Mouse (Mus musculus): ENCODE results near the gene Grip1. TPM values are rescaled to one million over a fixed set of nuclear protein-coding genes. Genes with fewer than 3 reads are reported as not detected.

Gene Grip1
- polyA plus RNA-seq, 1 experiment, result 0.13 TPM

GRCm38 (mm10) chr10:119584666-119585065 is 131.0 kb downstream of the Grip1 start:
- TF ChIP-seq POLR2A (IDR thresholded peaks at IDR 0.05; ENCODE audit: low read depth, low read length), result no peak
- TF ChIP-seq CTCF (IDR thresholded peaks at IDR 0.05; ENCODE audit: extremely low read depth, insufficient read length, insufficient replicate concordance, low read depth, low read length), result no peak
- H3K4me3 ChIP-seq (ENCODE audit: low read depth, low read length), result no peak overlapping the region
- no peak overlapping the region for H3K27ac ChIP-seq (ENCODE audit: insufficient read depth, low read depth, low read length)
- H3K36me3 ChIP-seq (ENCODE audit: control insufficient read depth, insufficient read depth, low read length), result no peaks in the 10 kb centered on the region
- no peaks in the 10 kb centered on the region for H3K27me3 ChIP-seq (ENCODE audit: control insufficient read depth, insufficient read depth, low read length)
- no peaks in the 10 kb centered on the region for H3K4me1 ChIP-seq (ENCODE audit: control insufficient read depth, insufficient read depth, insufficient read length, low read length)
- 88% methylated on average over 6 of the region's 6 CpGs for WGBS

- Histone ChIP-seq H3K36me3 (ENCODE audit: control insufficient read depth, insufficient read depth, low read length) (no peaks in the 10 kb centered on the region), H3K4me1 (ENCODE audit: control insufficient read depth, insufficient read depth, insufficient read length, low read length) (no peaks in the 10 kb centered on the region), H3K4me3 (ENCODE audit: low read depth, low read length) (no peak overlapping the region), H3K27me3 (ENCODE audit: control insufficient read depth, insufficient read depth, low read length) (no peaks in the 10 kb centered on the region), H3K27ac (ENCODE audit: insufficient read depth, low read depth, low read length) (no peak overlapping the region)
- 75% methylated on average over 3 of the region's 3 CpGs for WGBS
- no peak for TF ChIP-seq POLR2A (IDR thresholded peaks at IDR 0.05; ENCODE audit: low read depth, low read length)
- no peak for TF ChIP-seq CTCF (IDR thresholded peaks at IDR 0.05; ENCODE audit: extremely low read depth, insufficient read length, insufficient replicate concordance, low read depth, low read length)
Observed at GRCm38 (mm10) chr10:119586976-119587375, 133.3 kb downstream of the Grip1 start.

GRCm38 (mm10) chr10:119596822-119597221 is 143.2 kb downstream of the Grip1 start:
- WGBS, result 78% methylated on average over 5 of the region's 5 CpGs
- H3K36me3 ChIP-seq (ENCODE audit: control insufficient read depth, insufficient read depth, low read length), result no peaks in the 10 kb centered on the region

GRCm38 (mm10) chr10:119607501-119607900 is 153.9 kb downstream of the Grip1 start:
- TF ChIP-seq CTCF (IDR thresholded peaks at IDR 0.05; ENCODE audit: extremely low read depth, insufficient read length, insufficient replicate concordance, low read depth, low read length) (no peak), POLR2A (IDR thresholded peaks at IDR 0.05; ENCODE audit: low read depth, low read length) (no peak)
- WGBS, result 70% methylated on average over 6 of the region's 6 CpGs

More at GRCm38 (mm10) chr10:119596822-119597221, 143.2 kb downstream of the Grip1 start:
- Histone ChIP-seq H3K4me1 (ENCODE audit: control insufficient read depth, insufficient read depth, insufficient read length, low read length) (no peaks in the 10 kb centered on the region), H3K27me3 (ENCODE audit: control insufficient read depth, insufficient read depth, low read length) (no peaks in the 10 kb centered on the region; the same call in 1 of the 2 replicates), H3K27ac (ENCODE audit: insufficient read depth, low read depth, low read length) (no peak overlapping the region), H3K4me3 (ENCODE audit: low read depth, low read length) (no peak overlapping the region)
- TF ChIP-seq POLR2A (IDR thresholded peaks at IDR 0.05; ENCODE audit: low read depth, low read length) (no peak), CTCF (IDR thresholded peaks at IDR 0.05; ENCODE audit: extremely low read depth, insufficient read length, insufficient replicate concordance, low read depth, low read length) (no peak)

GRCm38 (mm10) chr10:119608998-119609397 is 155.4 kb downstream of the Grip1 start:
- Histone ChIP-seq H3K27me3 (ENCODE audit: control insufficient read depth, insufficient read depth, low read length) (no peaks in the 10 kb centered on the region), H3K36me3 (ENCODE audit: control insufficient read depth, insufficient read depth, low read length) (no peaks in the 10 kb centered on the region), H3K4me3 (ENCODE audit: low read depth, low read length) (no peak overlapping the region), H3K4me1 (ENCODE audit: control insufficient read depth, insufficient read depth, insufficient read length, low read length) (no peaks in the 10 kb centered on the region), H3K27ac (ENCODE audit: insufficient read depth, low read depth, low read length) (no peak overlapping the region)
- TF ChIP-seq CTCF (IDR thresholded peaks at IDR 0.05; ENCODE audit: extremely low read depth, insufficient read length, insufficient replicate concordance, low read depth, low read length) (no peak), POLR2A (IDR thresholded peaks at IDR 0.05; ENCODE audit: low read depth, low read length) (no peak)
- WGBS, result 79% methylated on average over 7 of the region's 7 CpGs

More at GRCm38 (mm10) chr10:119607501-119607900, 153.9 kb downstream of the Grip1 start:
- Histone ChIP-seq H3K27me3 (ENCODE audit: control insufficient read depth, insufficient read depth, low read length) (no peaks in the 10 kb centered on the region), H3K36me3 (ENCODE audit: control insufficient read depth, insufficient read depth, low read length) (no peaks in the 10 kb centered on the region), H3K27ac (ENCODE audit: insufficient read depth, low read depth, low read length) (no peak overlapping the region), H3K4me1 (ENCODE audit: control insufficient read depth, insufficient read depth, insufficient read length, low read length) (no peaks in the 10 kb centered on the region), H3K4me3 (ENCODE audit: low read depth, low read length) (no peak overlapping the region)

- TF ChIP-seq CTCF (IDR thresholded peaks at IDR 0.05; ENCODE audit: extremely low read depth, insufficient read length, insufficient replicate concordance, low read depth, low read length) (peak; percentile 32; the same call in 1 of the 2 replicates), POLR2A (IDR thresholded peaks at IDR 0.05; ENCODE audit: low read depth, low read length) (no peak)
- Histone ChIP-seq H3K4me1 (ENCODE audit: control insufficient read depth, insufficient read depth, insufficient read length, low read length) (peaks cover 2% of the 10 kb centered on the region; the same call in 1 of the 2 replicates), H3K27ac (ENCODE audit: insufficient read depth, low read depth, low read length) (no peak overlapping the region), H3K36me3 (ENCODE audit: control insufficient read depth, insufficient read depth, low read length) (no peaks in the 10 kb centered on the region), H3K4me3 (ENCODE audit: low read depth, low read length) (no peak overlapping the region), H3K27me3 (ENCODE audit: control insufficient read depth, insufficient read depth, low read length) (no peaks in the 10 kb centered on the region)
- 36% methylated on average over 9 of the region's 9 CpGs for WGBS
Observed at GRCm38 (mm10) chr10:119610279-119610895, 156.8 kb downstream of the Grip1 start.

- no peak for TF ChIP-seq POLR2A (IDR thresholded peaks at IDR 0.05; ENCODE audit: low read depth, low read length)
- TF ChIP-seq CTCF (IDR thresholded peaks at IDR 0.05; ENCODE audit: extremely low read depth, insufficient read length, insufficient replicate concordance, low read depth, low read length), result no peak
- WGBS, result 82% methylated on average over 5 of the region's 5 CpGs
- H3K27me3 ChIP-seq (ENCODE audit: control insufficient read depth, insufficient read depth, low read length), result no peaks in the 10 kb centered on the region
Observed at GRCm38 (mm10) chr10:119612034-119612433, 158.4 kb downstream of the Grip1 start.

More at GRCm38 (mm10) chr10:119612034-119612433, 158.4 kb downstream of the Grip1 start:
- peaks cover 5% of the 10 kb centered on the region for H3K4me1 ChIP-seq (ENCODE audit: control insufficient read depth, insufficient read depth, insufficient read length, low read length)
- H3K27ac ChIP-seq (ENCODE audit: insufficient read depth, low read depth, low read length), result no peak overlapping the region
- no peak overlapping the region for H3K4me3 ChIP-seq (ENCODE audit: low read depth, low read length)
- H3K36me3 ChIP-seq (ENCODE audit: control insufficient read depth, insufficient read depth, low read length), result no peaks in the 10 kb centered on the region
